8 mouse cellular contexts compared by ENCODE assay signal in the genomic region with DNA sequence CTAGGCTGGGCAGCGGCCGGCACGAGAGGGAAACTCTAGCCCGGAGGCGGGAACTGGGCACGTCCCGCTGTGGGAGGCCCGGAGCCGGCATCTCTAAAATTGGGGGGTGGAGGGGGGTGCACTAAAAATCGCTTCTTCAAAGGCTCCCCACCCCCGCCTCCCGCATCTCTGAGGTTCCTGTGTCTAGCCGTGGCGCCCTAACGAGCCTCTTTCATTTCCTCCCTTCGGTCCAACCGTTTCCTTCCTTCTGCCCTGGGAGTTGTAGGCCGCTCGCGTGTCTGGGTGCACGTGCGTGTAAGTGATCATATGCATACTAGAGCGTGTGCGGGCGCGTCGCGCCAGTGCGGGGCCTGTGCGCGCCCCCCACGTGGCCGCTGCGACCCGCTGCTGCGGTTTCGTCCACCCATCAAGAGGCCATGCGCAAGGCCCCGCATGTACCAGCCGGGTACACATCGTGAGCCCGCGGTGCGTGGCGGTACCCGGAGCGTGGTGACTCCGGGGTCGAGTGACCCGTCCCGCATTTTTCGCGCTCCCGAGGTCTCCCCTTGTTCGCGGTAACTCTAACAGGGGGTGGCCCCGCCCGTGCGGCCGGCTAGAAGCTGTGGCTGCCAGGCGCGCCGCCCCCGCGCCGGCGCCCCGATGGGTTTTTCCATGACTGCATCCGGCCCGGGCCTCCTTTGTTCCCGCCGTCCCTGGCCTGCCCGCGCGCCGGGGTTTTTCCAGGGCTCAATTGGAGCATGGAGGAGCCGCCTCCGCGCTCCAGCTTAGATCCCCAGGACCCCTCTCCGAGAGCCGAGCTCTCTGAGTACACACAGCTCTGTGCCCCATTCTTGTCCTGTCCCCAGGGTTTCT. TPM values are rescaled to one million over a fixed set of nuclear protein-coding genes. Genes with fewer than 3 reads are reported as not detected.
DNase-seq lines count a peak whose midpoint lies in the region; ATAC-seq lines count a peak whose summit lies in the region.

No protein-coding gene starts in this region.

- WGBS in forebrain, embryonic 11.5 days, result under 1% methylated on average over 81 of the region's 81 CpGs
- WGBS in heart, embryonic 16.5 days, result under 1% methylated on average over 81 of the region's 81 CpGs
- under 1% methylated on average over 81 of the region's 81 CpGs for WGBS in liver, embryonic 16.5 days (ENCODE audit: insufficient replicate concordance)
- under 1% methylated on average over 81 of the region's 81 CpGs for WGBS in neural tube, embryonic 12.5 days

- ATAC-seq in CD4-positive, CD25-positive, alpha-beta regulatory T cell, adult 4 months, result peak; percentile 71
- peak; percentile 72 for ATAC-seq in forebrain, embryonic 11.5 days (replicated peaks; ENCODE audit: low FRiP score)
- ATAC-seq in heart, embryonic 16.5 days (replicated peaks; ENCODE audit: extremely low read depth, insufficient read depth, low FRiP score), result peak; percentile 68
- peak; percentile 50 for ATAC-seq in liver, embryonic 16.5 days (ENCODE audit: low read depth)
- peak; percentile 55 for ATAC-seq in neural tube, embryonic 12.5 days (ENCODE audit: low FRiP score, low read depth)

- peak overlapping the region; percentile 99 for H3K27ac ChIP-seq in forebrain, embryonic 11.5 days (ENCODE audit: low read depth, low read length)
- H3K27ac ChIP-seq in heart, embryonic 16.5 days (ENCODE audit: low read length), result peak overlapping the region; percentile 99
- H3K27ac ChIP-seq in liver, embryonic 16.5 days (ENCODE audit: low read length), result peak overlapping the region; percentile 82
- peak overlapping the region; percentile 92 for H3K27ac ChIP-seq in neural tube, embryonic 12.5 days

- DNase-seq in c-Kit-positive CD71-positive TER-119-negative erythroid progenitor cells, embryonic 14.5 days (ENCODE audit: low read depth), result peak; percentile 71
- peak; percentile 94 for DNase-seq in forebrain, embryonic 11.5 days (ENCODE audit: low spot score)
- peak; percentile 91 to 94 for DNase-seq in kidney, postnatal 36 days
- DNase-seq in telencephalon, adult 2 months (ENCODE audit: low read depth, low spot score), result peak; percentile 81

- no peaks in the 10 kb centered on the region for H3K27me3 ChIP-seq in forebrain, embryonic 11.5 days (ENCODE audit: control insufficient read depth, insufficient read depth, low read length)
- no peaks in the 10 kb centered on the region for H3K27me3 ChIP-seq in heart, embryonic 16.5 days (ENCODE audit: control insufficient read depth, insufficient read depth, low read length)
- H3K27me3 ChIP-seq in liver, embryonic 16.5 days (ENCODE audit: control insufficient read depth, insufficient read depth, low read depth, low read length), result no peaks in the 10 kb centered on the region
- H3K27me3 ChIP-seq in neural tube, embryonic 12.5 days (replicated peaks), result no peaks in the 10 kb centered on the region

- H3K9me3 ChIP-seq in forebrain, embryonic 11.5 days (ENCODE audit: control insufficient read depth, low read length), result no peaks in the 10 kb centered on the region
- no peaks in the 10 kb centered on the region for H3K9me3 ChIP-seq in heart, embryonic 16.5 days (replicated peaks; ENCODE audit: control insufficient read depth, low read length)
- no peaks in the 10 kb centered on the region for H3K9me3 ChIP-seq in liver, embryonic 16.5 days (replicated peaks; ENCODE audit: control insufficient read depth, low read length)
- no peaks in the 10 kb centered on the region for H3K9me3 ChIP-seq in neural tube, embryonic 12.5 days

- peak overlapping the region; percentile 91 for H3K4me2 ChIP-seq in forebrain, embryonic 11.5 days (ENCODE audit: low read depth, low read length, severe bottlenecking)
- peak overlapping the region; percentile 86 for H3K4me2 ChIP-seq in heart, embryonic 16.5 days (ENCODE audit: low read depth, low read length)
- peak overlapping the region; percentile 93 for H3K4me2 ChIP-seq in liver, embryonic 16.5 days (ENCODE audit: low read depth, low read length)
- peak overlapping the region; percentile 62 for H3K4me2 ChIP-seq in neural tube, embryonic 12.5 days (replicated peaks)

- H3K4me1 ChIP-seq in forebrain, embryonic 11.5 days (replicated peaks; ENCODE audit: control insufficient read depth, insufficient read depth, low read length), result peaks cover 27% of the 10 kb centered on the region
- H3K4me1 ChIP-seq in heart, embryonic 16.5 days (ENCODE audit: control insufficient read depth, insufficient read depth, low read length), result peaks cover 41% of the 10 kb centered on the region
- peaks cover 41% of the 10 kb centered on the region for H3K4me1 ChIP-seq in liver, embryonic 16.5 days (ENCODE audit: control insufficient read depth, low read depth, low read length)
- peaks cover 50% of the 10 kb centered on the region for H3K4me1 ChIP-seq in neural tube, embryonic 12.5 days

- peak overlapping the region; percentile 99 for H3K9ac ChIP-seq in forebrain, embryonic 11.5 days (ENCODE audit: low read length)
- H3K9ac ChIP-seq in heart, embryonic 16.5 days (ENCODE audit: low read length), result peak overlapping the region; percentile 90
- peak overlapping the region; percentile 68 for H3K9ac ChIP-seq in liver, embryonic 16.5 days (ENCODE audit: low read depth, low read length)
- peak overlapping the region; percentile 87 for H3K9ac ChIP-seq in neural tube, embryonic 12.5 days

- peak overlapping the region; percentile 45 for H3K4me3 ChIP-seq in forebrain, embryonic 11.5 days (ENCODE audit: low read depth, low read length)
- H3K4me3 ChIP-seq in heart, embryonic 16.5 days (ENCODE audit: low read length), result peak overlapping the region; percentile 55
- H3K4me3 ChIP-seq in liver, embryonic 16.5 days (ENCODE audit: low read depth, low read length), result peak overlapping the region; percentile 64
- H3K4me3 ChIP-seq in neural tube, embryonic 12.5 days, result peak overlapping the region; percentile 35

- no peaks in the 10 kb centered on the region for H3K36me3 ChIP-seq in forebrain, embryonic 11.5 days (ENCODE audit: control insufficient read depth, insufficient read depth, low read length)
- no peaks in the 10 kb centered on the region for H3K36me3 ChIP-seq in heart, embryonic 16.5 days (ENCODE audit: control insufficient read depth, insufficient read depth)
- H3K36me3 ChIP-seq in liver, embryonic 16.5 days (ENCODE audit: control insufficient read depth, insufficient read depth), result no peaks in the 10 kb centered on the region
- no peaks in the 10 kb centered on the region for H3K36me3 ChIP-seq in neural tube, embryonic 12.5 days

RNA-seq across cellular contexts. Expression of a gene that starts 16.1 kb away (rescaled TPM):
- not detected for polyA plus RNA-seq in CD4-positive, CD25-positive, alpha-beta regulatory T cell, adult 4 months (2017; shearing (Covaris generic))
- not detected in 2 replicates for polyA plus RNA-seq in forebrain, embryonic 11.5 days (2014; fragmentation: Nextera tagmentation; extraction: Ambion mirVana)
- polyA plus RNA-seq in heart, embryonic 16.5 days (2015; fragmentation: Nextera tagmentation; extraction: Ambion mirVana), result not detected in 2 replicates
- polyA plus RNA-seq in liver, embryonic 16.5 days (2015; fragmentation: Nextera tagmentation; extraction: Ambion mirVana), result not detected in 2 replicates
- polyA plus RNA-seq in neural tube, embryonic 12.5 days (2016; fragmentation: Nextera tagmentation; extraction: Ambion mirVana), result not detected in 2 replicates

RNA-seq across cellular contexts. Expression of a gene that starts 16.2 kb away (rescaled TPM):
- polyA plus RNA-seq in CD4-positive, CD25-positive, alpha-beta regulatory T cell, adult 4 months (2017; shearing (Covaris generic)), result 1 to 10 TPM; 1.5 to 4.0 TPM
- 0.72 TPM in 1 of 2 replicates, not detected in the other for polyA plus RNA-seq in forebrain, embryonic 11.5 days (2014; fragmentation: Nextera tagmentation; extraction: Ambion mirVana)
- not detected in 2 replicates for polyA plus RNA-seq in heart, embryonic 16.5 days (2015; fragmentation: Nextera tagmentation; extraction: Ambion mirVana)
- polyA plus RNA-seq in liver, embryonic 16.5 days (2015; fragmentation: Nextera tagmentation; extraction: Ambion mirVana), result not detected in 2 replicates
- polyA plus RNA-seq in neural tube, embryonic 12.5 days (2016; fragmentation: Nextera tagmentation; extraction: Ambion mirVana), result 0.15 and 0.40 TPM in 2 replicates

Comparison
In these comparisons a context has a peak if more than half of its experiments do, and no peak if none do; other contexts are left out.
1. Peak in every context shown above with its lines: DNase-seq, ATAC-seq, H3K4me3 ChIP-seq and H3K27ac ChIP-seq.